Mouse (Mus musculus) effector memory CD4-positive, alpha-beta T cell, adult 5 months (primary cell): Measurements from ENCODE around the gene Rbm15. TPM values are rescaled to one million over a fixed set of nuclear protein-coding genes. Genes with fewer than 3 reads are reported as not detected.

Source experiments
- polyA plus RNA-seq: library from polyadenylated mRNA; unstranded; fragments of 100-300 nt; shearing (Covaris generic); gene quantifications from one replicate; pipeline ENCODE4 v1.2.1, GENCODE M21; 2017

Gene Rbm15
- 13.3 TPM for polyA plus RNA-seq

GRCm38 (mm10) chr3:107333381-107334201, at the start of gene Rbm15:
Gene Rbm15 (minus strand): TSS chr3:107333673.

DNA sequence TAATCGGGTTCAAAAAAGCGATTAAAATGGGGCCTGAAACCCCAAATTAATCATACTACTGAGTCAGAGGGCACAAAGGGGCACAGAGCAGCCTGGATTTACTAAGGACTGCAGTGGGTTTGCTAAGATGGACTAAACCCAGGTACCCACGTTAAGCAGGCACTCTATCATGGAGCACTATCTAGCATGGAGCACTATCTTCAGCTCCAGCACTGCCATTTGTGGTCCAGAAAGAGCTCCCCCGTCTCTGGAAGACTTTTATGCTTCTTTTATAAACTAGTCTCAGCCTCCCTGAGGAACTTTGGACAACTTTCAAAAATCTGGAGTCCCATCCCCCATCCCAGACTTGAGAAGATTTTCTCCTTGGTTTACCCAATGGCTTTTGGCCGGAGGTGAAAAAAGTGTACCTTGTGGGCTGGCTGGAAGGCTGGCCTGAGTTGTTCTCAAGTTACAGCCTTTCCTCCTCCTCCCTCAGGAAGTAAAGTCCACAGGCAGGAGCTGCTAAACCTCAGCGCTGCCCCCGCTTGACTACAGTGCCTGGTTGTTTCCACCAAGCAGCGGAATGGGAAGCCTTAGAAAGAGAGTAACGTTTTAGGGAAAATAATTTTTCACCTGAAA, 42.6 kb downstream of the Rbm15 start, which contains the start of gene Slc16a4:
Gene Slc16a4 (plus strand): TSS at position 467 of the 618 bp plus-strand sequence.

GRCm38 (mm10) chr3:107278479-107279269, 54.8 kb downstream of the Rbm15 start, which contains the start of gene Lamtor5:
Gene Lamtor5 (plus strand): TSS chr3:107278858.

Other genes with a start within 250 kb of the Rbm15 start
- gene Kcna2, start 232.5 kb downstream of the Rbm15 start, polyA plus RNA-seq: 0.19 TPM
- not detected for gene Kcna10, start 150.6 kb downstream of the Rbm15 start, polyA plus RNA-seq
- gene Cym, start 111.9 kb downstream of the Rbm15 start, polyA plus RNA-seq: not detected
- not detected for gene A630076J17Rik, start 103.1 kb downstream of the Rbm15 start, polyA plus RNA-seq
- not detected for gene Prok1, start 94.0 kb downstream of the Rbm15 start, polyA plus RNA-seq
- gene Lamtor5, start 54.8 kb downstream of the Rbm15 start, polyA plus RNA-seq: 84.9 TPM
- gene Slc16a4, start 42.4 kb downstream of the Rbm15 start, polyA plus RNA-seq: not detected
- not detected for gene Kcnc4, start 125.9 kb upstream of the Rbm15 start, polyA plus RNA-seq
- not detected for gene Slc6a17, start 184.3 kb upstream of the Rbm15 start, polyA plus RNA-seq
- not detected for gene Ubl4b, start 221.4 kb upstream of the Rbm15 start, polyA plus RNA-seq